Mouse (Mus musculus): ENCODE results near the gene Gm5773.
"Not testable (repeated sequence)": the region's sequence is repeated elsewhere in the genome, so short reads cannot be mapped to it uniquely, and the experiment has no call there.

DNA sequence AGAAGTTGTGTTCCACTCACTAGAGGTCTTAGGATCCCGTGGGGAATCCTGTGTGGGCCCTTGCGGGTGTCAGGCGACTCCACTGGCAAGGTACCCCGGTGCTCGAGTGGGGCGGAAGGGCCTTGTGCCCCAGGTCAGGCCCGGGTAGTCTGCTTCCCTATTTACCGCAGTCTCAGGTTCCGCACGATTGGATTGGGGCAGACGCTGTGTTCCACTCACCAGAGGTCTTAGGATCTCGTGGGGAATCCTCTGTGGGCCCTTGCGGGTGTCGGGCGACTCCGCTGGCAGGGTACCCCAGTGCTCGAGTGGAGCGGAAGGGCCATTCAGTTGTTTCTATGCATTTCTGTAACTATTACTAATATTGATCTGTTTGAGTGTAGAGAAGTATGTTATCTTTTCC lies 18.8 kb upstream of the Gm5773 start:
- TF ChIP-seq CTCF (IDR thresholded peaks at IDR 0.05; ENCODE audit: low read depth, low read length); GATA2 (IDR thresholded peaks at IDR 0.05; ENCODE audit: borderline replicate concordance, low read depth, low read length); GATA1 (IDR thresholded peaks at IDR 0.05; ENCODE audit: borderline replicate concordance, low read length): not testable (repeated sequence)
